Mouse (Mus musculus) midbrain, embryonic 12.5 days (tissue): Measurements from ENCODE around the gene Sp140. TPM values are rescaled to one million over a fixed set of nuclear protein-coding genes. Genes with fewer than 3 reads are reported as not detected.
"Not testable (repeated sequence)": the region's sequence is repeated elsewhere in the genome, so short reads cannot be mapped to it uniquely, and the experiment has no call there.

Source experiments
- ATAC-seq: fragments of 200-750 bp; cut with Nextera tagmentation; 2 replicates; pipeline ENCODE4 v1.8.0; 2017; ENCODE audit warnings: low read depth, moderate TSS enrichment, moderate library complexity; ENCODE audit not compliant: low FRiP score
- H3K27ac ChIP-seq: fragments of 300-500 bp; sonication (generic); replicated peaks from 2 replicates; pipeline ENCODE4 v1.5.1; 2016; ENCODE audit warnings: mild to moderate bottlenecking
- H3K27me3 ChIP-seq: fragments of 300-500 bp; sonication (generic); 2 replicates; pipeline ENCODE4 v1.6.1; 2016; ENCODE audit warnings: mild to moderate bottlenecking
- H3K36me3 ChIP-seq: fragments of 300-500 bp; sonication (generic); 2 replicates; pipeline ENCODE4 v1.6.1; 2016
- H3K4me1 ChIP-seq: fragments of 300-500 bp; sonication (generic); 2 replicates; pipeline ENCODE4 v1.6.1; 2016
- H3K4me2 ChIP-seq: fragments of 300-500 bp; sonication (generic); replicated peaks from 2 replicates; pipeline ENCODE4 v1.6.1; 2016; ENCODE audit warnings: mild to moderate bottlenecking, moderate library complexity
- H3K4me3 ChIP-seq: fragments of 300-500 bp; sonication (generic); 2 replicates; pipeline ENCODE4 v1.5.1; 2016; ENCODE audit warnings: mild to moderate bottlenecking
- H3K9ac ChIP-seq: fragments of 300-500 bp; sonication (generic); replicated peaks from 2 replicates; pipeline ENCODE4 v1.6.1; 2016; ENCODE audit warnings: mild to moderate bottlenecking, moderate library complexity
- H3K9me3 ChIP-seq: fragments of 300-500 bp; sonication (generic); 2 replicates; pipeline ENCODE4 v1.6.1; 2016; ENCODE audit warnings: mild to moderate bottlenecking
- WGBS: fragments of 180-500 bp; shearing (Covaris S2); methylation state at CpG from one replicate; pipeline ENCODE4 v1.1.7; 2016; 5-methylcytosine and 5-hydroxymethylcytosine counted together
- polyA plus RNA-seq: library from polyadenylated mRNA; unstranded; fragments of >200 nt; fragmentation: Nextera tagmentation; extraction: Ambion mirVana; gene quantifications from 2 replicates; pipeline ENCODE4 v1.2.1, GENCODE M21; 2016

Sp140 gene
- polyA plus RNA-seq, 1 experiment from 2014 or later: 0.92 TPM

- not testable (repeated sequence) for H3K4me3 ChIP-seq, ATAC-seq, H3K9me3 ChIP-seq, H3K27ac ChIP-seq, H3K4me2 ChIP-seq, H3K4me1 ChIP-seq, H3K9ac ChIP-seq, H3K36me3 ChIP-seq, H3K27me3 ChIP-seq
- 64% methylated on average over 4 of the region's 4 CpGs for WGBS
Observed at GRCm38 (mm10) chr1:85600794-85601193, 616 bp downstream of the Sp140 start.

GRCm38 (mm10) chr1:85604341-85604740, 4.2 kb downstream of the Sp140 start:
- H3K9me3 ChIP-seq, ATAC-seq, H3K27ac ChIP-seq, H3K27me3 ChIP-seq, H3K9ac ChIP-seq, H3K4me2 ChIP-seq, H3K4me3 ChIP-seq, H3K36me3 ChIP-seq, H3K4me1 ChIP-seq: not testable (repeated sequence)
- WGBS: 83% methylated on average over 1 of the region's 1 CpGs

GRCm38 (mm10) chr1:85608361-85608760, 8.2 kb downstream of the Sp140 start:
- not testable (repeated sequence) for H3K4me3 ChIP-seq, ATAC-seq, H3K9ac ChIP-seq, H3K36me3 ChIP-seq, H3K9me3 ChIP-seq, H3K27ac ChIP-seq, H3K4me2 ChIP-seq, H3K4me1 ChIP-seq, H3K27me3 ChIP-seq
- 79% methylated on average over 3 of the region's 4 CpGs for WGBS

- no CpG with 5 or more reads among the region's 4 CpGs for WGBS
- H3K4me3 ChIP-seq, H3K36me3 ChIP-seq, H3K9me3 ChIP-seq, ATAC-seq, H3K9ac ChIP-seq, H3K4me1 ChIP-seq, H3K27ac ChIP-seq, H3K27me3 ChIP-seq, H3K4me2 ChIP-seq: not testable (repeated sequence)
Observed at GRCm38 (mm10) chr1:85610581-85610980, 10.4 kb downstream of the Sp140 start.

- H3K27ac ChIP-seq, H3K4me1 ChIP-seq, H3K27me3 ChIP-seq, ATAC-seq, H3K4me2 ChIP-seq, H3K36me3 ChIP-seq, H3K9ac ChIP-seq, H3K4me3 ChIP-seq, H3K9me3 ChIP-seq: not testable (repeated sequence)
- 91% methylated on average over 3 of the region's 3 CpGs for WGBS
Observed at GRCm38 (mm10) chr1:85615096-85615495, 14.9 kb downstream of the Sp140 start.

GRCm38 (mm10) chr1:85615819-85616218, 15.6 kb downstream of the Sp140 start:
- ATAC-seq, H3K4me3 ChIP-seq, H3K4me1 ChIP-seq, H3K9me3 ChIP-seq, H3K27ac ChIP-seq, H3K36me3 ChIP-seq, H3K9ac ChIP-seq, H3K4me2 ChIP-seq, H3K27me3 ChIP-seq: not testable (repeated sequence)
- WGBS: 59% methylated on average over 3 of the region's 3 CpGs

- H3K4me1 ChIP-seq, ATAC-seq, H3K27ac ChIP-seq, H3K9me3 ChIP-seq, H3K4me3 ChIP-seq, H3K36me3 ChIP-seq, H3K27me3 ChIP-seq, H3K4me2 ChIP-seq, H3K9ac ChIP-seq: not testable (repeated sequence)
- WGBS: 65% methylated on average over 4 of the region's 5 CpGs
Observed at GRCm38 (mm10) chr1:85617161-85617560, 17.0 kb downstream of the Sp140 start.

- WGBS: 42% methylated on average over 1 of the region's 1 CpGs
- not testable (repeated sequence) for ATAC-seq, H3K9ac ChIP-seq
Observed at GRCm38 (mm10) chr1:85618689-85619088, 18.5 kb downstream of the Sp140 start.

GRCm38 (mm10) chr1:85636936-85637335, 36.8 kb downstream of the Sp140 start:
- not testable (repeated sequence) for H3K36me3 ChIP-seq, H3K4me1 ChIP-seq, H3K27me3 ChIP-seq, H3K27ac ChIP-seq, H3K9ac ChIP-seq, H3K9me3 ChIP-seq, H3K4me3 ChIP-seq, ATAC-seq, H3K4me2 ChIP-seq
- WGBS: 60% methylated on average over 3 of the region's 3 CpGs

More at GRCm38 (mm10) chr1:85618689-85619088, 18.5 kb downstream of the Sp140 start:
- not testable (repeated sequence) for H3K27ac ChIP-seq, H3K4me2 ChIP-seq, H3K36me3 ChIP-seq, H3K4me3 ChIP-seq, H3K9me3 ChIP-seq, H3K4me1 ChIP-seq, H3K27me3 ChIP-seq

GRCm38 (mm10) chr1:85638144-85638543, 38.0 kb downstream of the Sp140 start:
- not testable (repeated sequence) for ATAC-seq, H3K27ac ChIP-seq, H3K9ac ChIP-seq, H3K27me3 ChIP-seq, H3K4me1 ChIP-seq, H3K4me2 ChIP-seq, H3K9me3 ChIP-seq, H3K36me3 ChIP-seq, H3K4me3 ChIP-seq
- 78% methylated on average over 4 of the region's 4 CpGs for WGBS

- not testable (repeated sequence) for H3K27me3 ChIP-seq, H3K9ac ChIP-seq, H3K4me1 ChIP-seq, H3K27ac ChIP-seq, H3K4me2 ChIP-seq, H3K4me3 ChIP-seq, ATAC-seq, H3K9me3 ChIP-seq, H3K36me3 ChIP-seq
- WGBS: 75% methylated on average over 6 of the region's 6 CpGs
Observed at GRCm38 (mm10) chr1:85649881-85650280, 49.7 kb downstream of the Sp140 start, which contains the start of gene Sp100. Sp100 (plus strand) TSS chr1:85649988.

GRCm38 (mm10) chr1:85650524-85650923, 50.3 kb downstream of the Sp140 start:
- ATAC-seq, H3K9me3 ChIP-seq, H3K9ac ChIP-seq, H3K4me3 ChIP-seq, H3K4me1 ChIP-seq, H3K36me3 ChIP-seq, H3K4me2 ChIP-seq, H3K27me3 ChIP-seq, H3K27ac ChIP-seq: not testable (repeated sequence)
- 73% methylated on average over 4 of the region's 5 CpGs for WGBS

GRCm38 (mm10) chr1:85651770-85652275, 51.6 kb downstream of the Sp140 start:
- H3K4me3 ChIP-seq, H3K9me3 ChIP-seq, H3K27me3 ChIP-seq, H3K27ac ChIP-seq, H3K9ac ChIP-seq, H3K36me3 ChIP-seq, ATAC-seq, H3K4me2 ChIP-seq, H3K4me1 ChIP-seq: not testable (repeated sequence)
- WGBS: 84% methylated on average over 13 of the region's 13 CpGs
